13 mouse cellular contexts compared by ENCODE assay signal in genomic region chr3:25124919-25125846, GRCm38 (mm10). TPM values are rescaled to one million over a fixed set of nuclear protein-coding genes. Genes with fewer than 3 reads are reported as not detected.
DNase-seq lines count a peak whose midpoint lies in the region; ATAC-seq and TF ChIP-seq lines count a peak whose summit lies in the region.
"Had no signal": no experiment of that assay in that cellular context is flagged by ENCODE, and none has a peak within 500 bp of the region (broad histone marks: within the 10 kb centered on the region; RNA-seq: fewer than 3 reads in every experiment).

No protein-coding gene starts in this region.

- H3K27me3 ChIP-seq in Patski, result no peaks in the 10 kb centered on the region
- no peaks in the 10 kb centered on the region for H3K27me3 ChIP-seq in forebrain, embryonic 13.5 days
- H3K27me3 ChIP-seq in midbrain, embryonic 12.5 days, result no peaks in the 10 kb centered on the region

- no peaks in the 10 kb centered on the region for H3K36me3 ChIP-seq in forebrain, embryonic 13.5 days (ENCODE audit: poor library complexity, severe bottlenecking)
- H3K36me3 ChIP-seq in midbrain, embryonic 12.5 days, result no peaks in the 10 kb centered on the region

- in situ Hi-C loops in Patski (cut with MboI; ENCODE audit: low pct_unique_long_range_greater_than_20kb), result no loop called here

- H3K9me3 ChIP-seq in forebrain, embryonic 13.5 days (replicated peaks), result no peaks in the 10 kb centered on the region
- no peaks in the 10 kb centered on the region for H3K9me3 ChIP-seq in midbrain, embryonic 12.5 days

- POLR2A ChIA-PET in Patski (lab: Charles Lee), result no interaction called here

- no peak for TF ChIP-seq CTCF in Patski (IDR thresholded peaks at IDR 0.05)

- H3K27ac ChIP-seq in forebrain, embryonic 13.5 days, result no peak overlapping the region
- no peak overlapping the region for H3K27ac ChIP-seq in midbrain, embryonic 12.5 days (replicated peaks)
- H3K27ac ChIP-seq: layer of hippocampus, adult 2 months; liver, embryonic 14.5 days had no signal

- CTCF ChIA-PET in Patski (lab: Charles Lee), result interaction anchor here (1.1 to 2.8 kb wide), 2 partner anchors 12 to 16 kb away, joined by 5 to 11 read pairs; no protein-coding TSS in a partner anchor

- intact Hi-C loops in gastrocnemius, postnatal 14 days (cut with DNase I; ENCODE audit: low total_unique reads), result no loop called here

- WGBS in forebrain, embryonic 13.5 days, result 14% methylated on average over 5 of the region's 5 CpGs
- 11% methylated on average over 5 of the region's 5 CpGs for WGBS in midbrain, embryonic 12.5 days

- peak; percentile 26 for ATAC-seq in Patski
- ATAC-seq in forebrain, embryonic 13.5 days, result peak; percentile 48; the same call in 1 of the 2 replicates
- peak; percentile 79 for ATAC-seq in midbrain, embryonic 12.5 days (ENCODE audit: low FRiP score, low read depth)

- peak; percentile 14 to 38 for DNase-seq in cerebellum, postnatal 10 days
- no peak for DNase-seq in cerebellum, adult 11-12 months
- no peak for DNase-seq in Patski (ENCODE audit: low read depth, low spot score)
- DNase-seq in spleen, postnatal 4 days (ENCODE audit: low spot score in 2 of 2), result no peak
- DNase-seq in kidney, postnatal 4 days, result no peak
- no peak for DNase-seq in gastrocnemius, postnatal 14 days
- DNase-seq: kidney, adult 2 months had no signal

- H3K4me2 ChIP-seq in forebrain, embryonic 13.5 days, result no peak overlapping the region
- H3K4me2 ChIP-seq in midbrain, embryonic 12.5 days (replicated peaks), result no peak overlapping the region

- H3K4me1 ChIP-seq in forebrain, embryonic 13.5 days, result peaks cover 12% of the 10 kb centered on the region; the same call in 1 of the 2 replicates
- peaks cover 9% of the 10 kb centered on the region for H3K4me1 ChIP-seq in midbrain, embryonic 12.5 days

- H3K4me3 ChIP-seq in forebrain, embryonic 13.5 days, result no peak overlapping the region
- H3K4me3 ChIP-seq in midbrain, embryonic 12.5 days, result no peak overlapping the region
- H3K4me3 ChIP-seq: erythroblast, embryonic 14.5 days; layer of hippocampus, adult 2 months had no signal

- H3K9ac ChIP-seq in forebrain, embryonic 13.5 days, result no peak overlapping the region
- H3K9ac ChIP-seq in midbrain, embryonic 12.5 days (replicated peaks), result no peak overlapping the region
- H3K9ac ChIP-seq: liver, embryonic 14.5 days had no signal

RNA-seq across cellular contexts. Expression of gene Naaladl2, which starts 18.9 kb away (rescaled TPM):
- 3.7 TPM for polyA plus RNA-seq in Patski (2021)
- 0.31 and 0.33 TPM in 2 replicates for polyA plus RNA-seq in forebrain, embryonic 13.5 days (2015; fragmentation: Nextera tagmentation; extraction: Ambion mirVana)
- 0.59 and 1.0 TPM in 2 replicates for polyA plus RNA-seq in midbrain, embryonic 12.5 days (2016; fragmentation: Nextera tagmentation; extraction: Ambion mirVana)
- total RNA-seq in gastrocnemius, postnatal 14 days (2021), result 1 to 10 TPM; 1.5 to 1.7 TPM
- total RNA-seq: megakaryocyte progenitor cell, adult 5-6 weeks had no signal
- polyA plus RNA-seq: erythroblast, embryonic 14.5 days had no signal

Comparison
In these comparisons a context has a peak if more than half of its experiments do, and no peak if none do; other contexts are left out.
1. DNase-seq: peak in cerebellum, postnatal 10 days (2 of 2); none in cerebellum, adult 11-12 months (single experiment), Patski (single experiment), spleen, postnatal 4 days (0 of 2), kidney, postnatal 4 days (0 of 2) and gastrocnemius, postnatal 14 days (single experiment).
2. ATAC-seq: peak in every context shown above with its lines; median percentile 79 in midbrain, embryonic 12.5 days; 48 in forebrain, embryonic 13.5 days; 26 in Patski.